Mouse (Mus musculus): ENCODE measurements at regions not wholly inside any gene's neighbourhood (a gene's known extent, or its start where the extent isn't known, plus 50 kb on each side); places are given as distances from the start of the nearest gene placed in this dataset.

- no peak for DNase-seq (ENCODE audit: low spot score)
These were observed 213.7 kb upstream of the Ccdc122 start for GRCm38 (mm10) chr14:76822766-76823325.

DNA sequence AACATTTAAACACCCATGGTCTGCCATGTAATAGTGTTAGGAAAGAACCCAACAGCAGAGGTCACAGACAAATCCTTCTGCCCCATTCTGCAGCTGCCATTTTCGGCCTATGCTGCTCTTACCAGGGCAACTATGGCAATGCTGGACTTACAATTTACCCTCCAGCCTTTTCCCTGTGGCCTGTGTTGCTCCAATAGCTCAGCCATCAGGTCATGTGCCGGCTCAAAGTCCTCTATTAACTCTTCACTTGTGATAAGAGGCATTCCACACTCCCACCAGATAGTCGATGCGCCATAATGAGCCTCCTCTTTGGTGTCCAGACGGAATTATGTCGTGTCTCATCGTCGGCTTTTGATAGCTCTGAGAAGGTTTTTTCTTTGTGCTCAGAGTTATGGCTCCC is 214.7 kb upstream of the Ccdc122 start:
- DNase-seq (ENCODE audit: low spot score) = no peak

DNA sequence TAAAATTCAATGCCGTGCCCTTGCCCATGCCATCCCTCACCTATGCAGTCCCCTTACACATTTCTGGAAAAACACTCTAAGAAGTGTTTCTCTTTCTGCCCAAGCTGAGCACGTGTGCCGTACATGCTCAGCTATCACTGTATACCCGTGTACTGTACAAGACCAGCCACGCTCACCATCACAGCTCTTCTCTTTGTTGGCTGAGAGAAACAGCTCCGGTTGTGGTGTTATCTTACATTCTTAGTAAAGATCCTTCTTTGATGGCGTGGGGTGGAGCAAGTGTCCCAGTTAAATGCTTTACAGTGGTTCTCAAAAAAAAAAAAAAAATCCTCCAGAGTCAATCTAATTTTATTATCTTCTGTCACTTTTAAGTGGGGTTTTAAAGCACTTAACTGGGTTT is 215.1 kb upstream of the Ccdc122 start:
- DNase-seq (ENCODE audit: low spot score) = peak; percentile 21

- no peak for DNase-seq (ENCODE audit: low spot score)
These were observed 215.6 kb upstream of the Ccdc122 start for GRCm38 (mm10) chr14:76820989-76821388.

DNA sequence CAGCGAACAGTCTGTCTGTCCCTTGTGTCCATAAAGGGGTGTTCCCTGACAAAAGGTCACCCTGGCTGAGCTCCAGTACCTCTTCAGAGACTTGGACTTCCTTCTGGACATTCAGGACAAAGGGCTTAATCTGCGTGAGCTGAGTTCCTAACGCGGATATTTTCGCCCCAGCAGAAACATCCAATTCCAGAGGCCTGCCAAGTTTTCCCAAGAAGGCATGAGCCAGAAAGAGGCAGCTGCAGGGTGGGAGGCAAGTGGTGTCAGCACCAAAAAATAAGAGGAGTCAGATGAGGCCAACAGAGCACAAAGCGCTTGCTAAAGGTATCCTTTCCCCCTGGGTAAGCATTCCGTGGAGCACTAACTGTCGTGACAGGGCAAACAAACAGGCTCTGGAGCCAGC is 216.9 kb upstream of the Ccdc122 start:
- DNase-seq (ENCODE audit: low spot score) = no peak

DNA sequence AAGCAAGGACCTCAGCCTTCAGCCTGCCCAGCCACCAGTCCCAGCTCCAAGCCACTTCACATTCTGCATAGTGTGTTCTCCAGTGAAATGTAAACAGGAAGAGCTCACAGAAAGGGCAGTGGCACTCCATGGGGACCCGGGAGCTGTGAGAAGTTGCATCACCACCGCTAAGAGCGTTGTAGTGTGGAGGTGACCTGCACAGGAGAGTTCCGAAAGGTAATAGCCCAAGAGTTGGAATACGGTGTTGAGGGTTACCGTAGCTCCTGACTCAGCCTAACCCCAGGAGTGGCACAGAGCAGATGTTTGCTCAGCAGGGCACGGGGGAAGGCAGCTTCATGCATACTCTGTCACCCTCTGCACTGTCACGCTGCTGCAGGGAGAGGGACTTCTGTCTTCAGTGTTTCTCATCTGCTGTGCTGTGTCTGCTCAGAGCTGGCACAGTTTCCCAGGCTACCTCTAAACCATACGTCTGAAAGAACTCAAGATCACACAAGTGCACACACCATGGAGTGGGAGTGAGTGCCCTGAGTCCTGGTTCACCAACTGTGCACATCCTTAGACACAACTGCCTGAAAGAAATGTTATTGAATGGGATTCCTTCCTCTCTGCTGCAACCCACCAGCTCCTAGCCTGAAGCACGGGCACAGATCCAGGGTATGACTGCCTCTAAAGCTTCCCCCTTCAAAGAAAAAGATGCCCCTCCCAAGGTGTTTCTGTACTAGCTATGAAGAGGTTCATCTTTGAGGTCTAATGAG is 218.1 kb upstream of the Ccdc122 start:
- DNase-seq (ENCODE audit: low spot score) = no peak

DNA sequence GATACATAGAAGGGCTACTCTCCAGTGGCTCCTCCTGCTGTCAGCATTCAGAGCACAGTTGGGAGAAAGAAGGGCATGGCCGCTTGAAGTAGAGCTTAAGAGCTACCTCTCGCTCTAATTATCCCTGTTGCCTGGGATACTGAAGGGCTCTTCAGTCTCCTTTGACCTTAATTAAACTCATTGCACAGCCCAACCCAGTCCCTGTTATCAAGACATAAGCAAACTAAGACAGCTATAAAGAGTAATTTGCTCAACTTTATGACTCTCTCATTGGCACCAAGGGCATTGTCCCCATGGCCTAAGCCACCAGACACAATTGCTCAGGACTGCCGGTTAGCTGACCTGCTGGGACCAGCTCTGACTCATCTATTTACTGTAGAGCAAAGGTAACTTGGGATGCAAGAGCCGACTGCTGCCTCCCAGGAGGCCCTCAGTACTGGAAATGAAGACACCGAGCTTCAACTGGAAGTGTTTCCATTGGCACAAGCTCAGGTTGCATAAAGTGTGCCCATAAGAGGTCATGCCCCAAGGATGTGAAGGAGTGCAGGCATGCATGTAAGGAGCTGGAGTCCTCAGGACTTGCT is 219.3 kb upstream of the Ccdc122 start:
- peak; percentile 25 for DNase-seq (ENCODE audit: low spot score)

DNA sequence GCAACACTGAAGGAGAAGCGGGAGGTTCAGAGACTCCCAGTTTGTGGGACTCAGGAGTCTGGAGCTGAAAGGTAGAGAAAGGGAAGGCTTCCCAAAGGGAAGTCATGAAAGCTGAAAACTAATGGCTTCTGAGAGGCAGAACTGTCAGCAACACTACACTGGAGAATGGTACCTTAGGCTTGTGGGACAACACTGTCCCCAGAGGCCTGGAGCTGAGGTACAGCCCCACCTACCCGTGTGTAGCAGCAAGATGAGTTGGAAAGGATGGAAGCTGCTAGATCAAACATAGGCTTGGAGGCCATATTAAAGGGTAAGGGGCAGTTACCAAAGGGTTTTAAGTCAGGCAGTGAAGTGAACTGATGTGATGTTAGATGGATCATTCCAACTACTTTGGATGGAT is 219.9 kb upstream of the Ccdc122 start:
- DNase-seq (ENCODE audit: low spot score) = no peak

DNA sequence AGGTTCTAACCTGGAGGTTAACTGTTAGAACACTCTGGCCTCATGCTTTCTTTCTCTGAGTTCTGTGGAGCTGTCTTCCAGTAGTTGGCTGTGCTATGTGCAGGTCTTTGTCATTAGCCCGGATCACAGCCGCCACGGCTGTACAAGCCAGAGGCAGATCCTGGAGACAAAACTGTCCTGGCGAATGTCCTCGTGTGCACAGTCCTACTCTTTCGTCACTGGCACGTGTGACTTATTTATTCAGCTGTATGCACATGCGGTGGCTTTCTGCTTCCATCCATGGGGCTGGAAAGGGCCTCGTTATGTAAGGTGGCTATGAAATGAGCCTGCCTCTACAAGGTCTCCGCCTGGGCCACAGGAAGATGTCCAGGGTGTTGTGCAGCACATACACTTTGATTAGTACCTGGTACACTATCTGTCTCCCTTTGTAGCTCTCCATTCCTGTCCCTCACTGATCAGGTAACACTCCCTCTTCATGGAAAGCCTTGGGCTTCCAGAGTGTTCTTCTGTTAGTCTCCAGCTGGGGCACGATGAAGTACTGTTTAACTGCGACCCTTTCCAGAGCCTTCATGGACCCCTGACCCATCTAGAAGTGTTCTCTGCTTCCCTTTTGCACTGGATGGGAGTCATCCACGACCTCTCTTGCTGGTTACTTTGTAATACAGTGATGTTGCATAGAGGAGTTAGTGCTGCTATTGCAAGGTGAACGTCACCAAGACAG is 224.3 kb upstream of the Ccdc122 start:
- no peak for DNase-seq (ENCODE audit: low spot score)

GRCm38 (mm10) chr14:76810697-76811589 is 225.6 kb upstream of the Ccdc122 start:
- peak; percentile 56 for DNase-seq (ENCODE audit: low spot score)

- DNase-seq (ENCODE audit: low spot score) = no peak
These were observed 226.5 kb upstream of the Ccdc122 start for GRCm38 (mm10) chr14:76810041-76810440.

GRCm38 (mm10) chr14:76809411-76809810 is 227.2 kb upstream of the Ccdc122 start:
- no peak for DNase-seq (ENCODE audit: low spot score)

DNA sequence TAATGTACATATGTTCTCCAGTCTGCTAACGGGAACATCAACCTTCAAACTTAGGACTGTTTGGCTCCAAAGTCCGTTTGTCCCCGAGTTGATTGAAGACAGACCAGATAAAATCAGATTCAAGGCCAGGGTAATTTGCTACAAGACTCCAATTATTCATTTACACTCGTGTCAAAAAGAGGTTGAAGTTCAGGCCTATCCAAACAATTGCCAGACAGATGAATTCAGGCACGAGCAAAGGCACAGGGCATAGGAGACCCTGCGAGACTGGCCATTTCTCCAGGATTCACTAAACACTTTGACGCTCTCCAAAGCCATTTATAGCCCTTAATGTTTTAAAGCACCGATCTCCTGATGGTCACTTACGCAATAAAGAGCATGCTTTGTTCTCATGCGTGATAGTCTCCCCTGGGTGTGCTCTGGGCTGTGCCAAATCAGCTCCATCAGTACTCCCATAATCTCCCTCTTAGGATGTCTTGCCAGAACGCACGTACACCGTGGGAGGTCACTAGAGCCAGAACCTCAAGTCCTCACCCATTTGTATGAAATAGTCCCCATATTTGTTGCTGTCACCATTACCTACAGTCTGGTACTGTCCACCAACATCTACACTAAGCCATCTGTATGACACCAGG is 231.3 kb upstream of the Ccdc122 start:
- DNase-seq (ENCODE audit: low spot score) = peak; percentile 25

GRCm38 (mm10) chr14:76804447-76805150 is 232.0 kb upstream of the Ccdc122 start:
- no peak for DNase-seq (ENCODE audit: low spot score)

GRCm38 (mm10) chr14:76800181-76800580 is 236.4 kb upstream of the Ccdc122 start:
- DNase-seq (ENCODE audit: low spot score) = no peak

DNA sequence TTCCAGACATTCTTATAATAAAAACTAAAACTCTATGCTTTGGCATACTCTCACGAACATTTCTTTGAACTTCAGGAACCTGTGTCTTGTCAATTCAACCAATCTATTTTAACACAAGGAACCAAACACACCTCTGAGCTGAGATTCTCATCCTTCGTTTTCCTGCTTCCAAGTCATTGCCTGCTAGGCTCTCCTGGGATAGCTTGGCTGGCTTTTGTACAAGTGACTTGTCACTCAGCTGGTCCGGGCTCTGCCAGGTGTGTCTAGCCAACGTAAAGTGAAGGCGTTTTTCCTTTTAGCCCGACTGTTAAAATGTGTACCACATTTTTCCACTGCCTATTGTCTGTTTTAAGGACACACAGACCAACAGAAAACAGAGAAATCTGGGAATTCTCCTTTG is 236.8 kb upstream of the Ccdc122 start:
- no peak for DNase-seq (ENCODE audit: low spot score)

DNA sequence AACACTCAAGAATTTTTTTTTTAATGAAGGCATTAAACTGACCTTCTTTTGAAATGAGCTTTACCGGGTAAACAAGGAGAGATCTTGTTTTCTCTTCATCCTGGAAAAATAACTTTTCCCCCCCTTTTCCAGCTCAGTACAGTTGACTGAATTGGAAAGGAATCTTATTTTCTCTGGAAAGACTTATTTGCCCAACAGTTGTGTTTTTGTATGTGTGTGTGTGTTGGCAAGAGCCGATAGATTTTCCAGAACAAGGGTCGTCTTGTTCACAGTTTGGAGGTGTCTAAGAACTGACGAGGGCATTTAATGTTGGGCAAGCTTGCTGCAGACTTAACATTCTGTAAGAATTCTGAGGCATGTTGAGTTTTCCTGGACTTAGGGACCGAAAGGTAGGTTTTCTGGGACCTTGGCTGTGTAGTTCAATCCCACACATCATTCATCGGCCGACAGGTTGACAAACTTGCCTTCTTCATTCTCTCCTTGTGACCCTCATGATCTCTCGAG is 237.6 kb upstream of the Ccdc122 start:
- no peak for DNase-seq (ENCODE audit: low spot score)

DNA sequence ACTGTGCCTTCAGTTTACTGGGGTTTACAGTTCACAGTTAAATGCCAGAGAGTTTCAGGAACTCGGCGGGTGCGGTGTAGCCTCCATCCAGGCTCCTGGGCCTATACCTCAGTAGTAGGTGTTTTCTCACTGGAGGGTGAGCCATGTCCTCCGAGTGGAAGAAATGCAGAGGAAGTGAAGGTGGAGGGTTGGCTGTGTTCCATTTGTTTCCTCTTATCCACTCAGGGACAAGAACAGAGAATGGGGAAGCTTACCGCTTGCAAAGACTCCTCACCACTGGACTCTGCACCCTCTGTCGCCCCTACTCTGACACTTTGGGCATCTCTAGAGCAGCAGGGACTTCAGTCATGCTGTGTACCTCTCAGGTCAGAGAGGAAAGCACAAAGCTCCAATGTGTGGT is 238.1 kb upstream of the Ccdc122 start:
- no peak for DNase-seq (ENCODE audit: low spot score)

- no peak for DNase-seq (ENCODE audit: low spot score)
These were observed 239.1 kb upstream of the Ccdc122 start for GRCm38 (mm10) chr14:76797518-76797917.

GRCm38 (mm10) chr14:76791811-76792571 is 235.3 kb upstream of the Serp2 start:
- DNase-seq (ENCODE audit: low spot score) = peak; percentile 82

All from MN1 (cell line).